Mouse (Mus musculus) gonadal fat pad, adult 2 months (tissue): ENCODE data around the gene 4930550C14Rik. TPM values are rescaled to one million over a fixed set of nuclear protein-coding genes. Genes with fewer than 3 reads are reported as not detected.

Source experiments
- DNase-seq: peaks from one replicate; pipeline ENCODE4 v3.0.0-alpha.2; 2012; ENCODE audit warnings: low read depth
- polyA plus RNA-seq: library from polyadenylated mRNA; depleted of rRNA; stranded (reverse); fragments of >200 nt; gene quantifications from 2 replicates; pipeline ENCODE4 v1.2.3, GENCODE M21; 2012; rRNA removed

Gene 4930550C14Rik
- polyA plus RNA-seq, 1 experiment: 0.28 TPM

DNA sequence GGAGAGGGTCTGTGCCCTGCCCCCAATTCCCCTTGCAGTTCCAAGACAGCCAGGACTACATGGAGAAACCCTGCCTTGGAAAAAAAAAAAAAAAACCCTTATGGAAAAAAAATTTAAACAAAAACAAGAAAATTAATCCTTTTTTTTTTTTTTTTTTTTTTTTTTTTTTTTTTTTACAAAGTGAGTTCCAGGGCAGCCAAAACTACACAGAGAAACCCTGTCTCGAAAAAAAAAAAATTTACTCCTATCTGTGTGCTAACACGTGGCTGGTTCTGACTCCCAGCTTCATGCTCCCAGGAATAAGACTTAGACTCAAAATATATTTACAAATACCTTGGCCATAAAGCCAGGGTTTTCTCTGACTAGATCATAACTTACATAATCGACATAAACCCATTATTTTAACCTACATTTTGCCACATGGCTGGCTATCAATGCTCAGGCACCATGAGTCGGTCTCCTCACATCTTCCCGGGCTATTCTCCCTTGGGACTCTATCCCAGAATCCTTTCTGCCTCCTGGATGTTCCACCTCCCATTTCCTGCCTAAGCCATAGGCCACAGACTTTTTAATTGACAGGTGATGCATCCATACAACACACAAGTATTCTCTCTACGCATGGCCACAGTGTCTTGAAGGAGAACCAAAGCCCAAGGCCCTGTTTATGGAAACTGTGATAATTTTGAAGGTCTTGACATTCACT lies 2.1 kb downstream of the 4930550C14Rik start:
- no peak for DNase-seq

DNA sequence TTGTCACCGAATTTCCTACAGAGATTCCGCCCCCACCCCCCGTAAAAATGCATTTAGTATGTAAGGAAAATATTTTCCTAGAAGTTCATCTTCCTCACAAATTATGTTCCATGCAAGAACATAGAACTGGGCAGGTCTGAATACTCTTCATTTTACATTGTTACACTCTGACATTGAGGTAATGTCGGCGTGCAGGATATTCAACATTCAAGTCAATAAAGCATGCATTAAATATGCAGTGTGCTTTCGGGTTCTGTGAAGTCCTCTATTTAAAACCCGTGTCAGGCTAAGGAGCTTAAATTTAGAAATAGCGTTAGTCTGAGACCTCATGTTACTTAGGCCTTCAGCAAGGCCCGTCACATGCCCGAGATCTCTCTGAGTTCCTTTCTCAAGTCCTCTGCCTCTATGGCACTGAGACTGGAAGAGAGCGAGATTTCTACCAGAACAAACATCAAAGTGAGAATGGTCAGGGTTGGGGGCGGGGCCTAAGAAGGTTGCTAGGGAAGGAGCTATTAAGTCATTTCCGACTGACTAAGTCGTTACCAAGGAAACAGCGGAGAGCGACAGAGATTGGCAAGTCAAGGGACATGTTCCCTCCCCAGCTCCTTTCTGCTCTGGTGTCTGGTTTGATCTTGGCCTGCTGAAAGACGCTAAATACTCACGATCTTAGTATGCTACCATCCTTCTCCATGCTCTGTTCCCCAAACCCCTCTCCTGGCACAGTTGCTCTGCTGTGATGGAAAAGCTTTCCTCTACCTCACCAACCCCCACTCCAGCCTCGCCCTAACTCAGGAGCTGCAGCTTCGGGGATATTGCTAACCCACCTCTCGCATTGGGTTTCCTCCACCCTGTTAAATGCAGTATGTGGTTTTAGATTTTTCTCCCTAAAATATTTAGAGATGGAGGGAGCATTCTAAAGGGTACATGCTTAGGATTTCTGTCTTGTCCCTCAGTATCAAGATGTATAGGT lies 2.9 kb downstream of the 4930550C14Rik start:
- DNase-seq: no peak

DNA sequence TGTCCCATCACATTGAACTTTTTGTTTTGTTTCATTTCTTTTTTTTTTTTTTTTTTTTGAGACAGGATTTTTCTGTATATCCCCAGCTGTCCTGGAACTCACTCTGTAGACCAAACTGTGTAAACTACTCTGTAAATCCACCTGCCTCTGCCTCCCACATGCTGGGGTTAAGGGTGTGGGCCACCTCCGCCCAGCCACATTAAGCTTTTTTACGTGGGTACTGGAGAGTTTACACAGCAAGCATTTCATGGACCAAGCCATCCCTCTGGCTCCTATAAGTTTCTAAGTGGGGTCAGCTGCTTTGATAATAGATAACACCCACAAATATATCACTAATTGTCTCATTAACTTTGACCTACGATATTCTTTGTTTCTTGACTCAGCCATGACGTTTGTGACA lies 6.4 kb downstream of the 4930550C14Rik start:
- DNase-seq: no peak

DNA sequence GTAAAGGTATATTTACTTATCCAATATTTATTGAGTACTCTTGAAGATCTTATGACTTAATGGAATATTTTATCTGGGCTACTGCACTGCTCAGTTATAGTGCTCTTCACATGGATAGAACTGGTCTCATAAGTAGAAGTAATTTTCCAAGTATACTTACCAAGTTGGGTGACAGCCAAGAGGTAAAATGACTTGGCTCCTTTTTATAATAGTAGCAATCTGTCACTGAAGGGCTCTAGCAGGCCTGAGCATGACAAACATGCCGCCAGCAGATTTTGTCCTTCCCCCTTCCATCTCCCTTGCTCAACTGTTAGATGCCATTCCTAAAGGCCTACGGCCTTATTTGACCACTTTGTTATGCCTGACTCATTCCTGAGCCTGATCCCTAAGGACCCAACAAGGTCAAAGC lies 6.8 kb downstream of the 4930550C14Rik start:
- DNase-seq: no peak

DNA sequence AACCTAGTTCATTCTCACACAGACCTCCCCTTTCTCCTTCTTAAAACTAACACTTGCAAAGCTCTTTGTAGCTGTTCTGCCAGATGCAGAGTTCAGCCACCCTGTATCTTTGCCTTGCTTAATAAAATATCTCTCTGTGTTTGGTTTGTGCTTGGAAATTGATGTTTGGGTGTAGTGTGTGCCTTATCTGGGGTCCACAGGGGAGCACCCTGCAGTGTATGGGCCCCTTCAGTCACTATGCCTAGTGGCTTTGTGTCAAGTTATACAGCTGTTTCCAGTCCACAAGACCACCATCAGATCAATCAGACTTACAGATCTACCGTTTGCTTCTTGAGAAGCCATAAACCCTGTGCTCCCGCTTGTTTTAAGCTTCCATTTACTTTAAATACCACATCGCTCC lies 7.3 kb downstream of the 4930550C14Rik start:
- DNase-seq: no peak

DNA sequence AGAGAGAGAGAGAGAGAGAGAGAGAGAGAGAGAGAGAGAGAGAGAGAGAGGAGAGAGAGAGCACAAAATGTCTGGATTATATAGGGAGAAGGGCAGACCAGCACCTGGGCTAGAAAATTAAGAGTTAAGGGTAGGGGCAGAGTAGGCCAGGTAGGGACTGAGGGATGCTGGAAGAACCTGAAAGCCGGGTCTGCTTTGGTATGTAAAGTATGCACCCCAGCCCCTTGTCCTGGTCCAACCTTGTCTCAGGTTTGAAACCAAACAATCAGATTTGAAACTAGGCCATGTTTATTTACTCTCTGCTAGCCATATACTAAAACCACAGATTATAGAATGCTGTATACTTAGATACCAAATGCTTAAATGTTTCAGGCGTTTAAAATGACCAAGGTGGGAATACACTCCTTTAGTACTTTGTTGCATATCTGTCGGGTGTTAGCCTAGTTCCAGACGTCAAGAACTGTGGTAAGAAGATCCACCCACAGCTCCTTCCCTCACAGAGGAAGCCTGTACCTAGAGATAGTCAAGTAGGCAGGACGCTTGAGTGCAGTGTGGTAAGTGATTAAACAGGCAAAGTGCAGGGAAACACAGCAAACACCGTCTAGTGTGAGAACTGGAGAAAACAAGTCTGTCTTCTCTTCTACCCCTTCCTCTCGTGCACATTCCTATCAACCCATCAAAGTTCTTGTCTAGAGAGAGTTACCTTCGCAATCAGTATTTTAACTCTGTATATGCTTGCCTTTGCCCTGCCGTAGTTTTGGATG lies 20.2 kb downstream of the 4930550C14Rik start:
- no peak for DNase-seq

DNA sequence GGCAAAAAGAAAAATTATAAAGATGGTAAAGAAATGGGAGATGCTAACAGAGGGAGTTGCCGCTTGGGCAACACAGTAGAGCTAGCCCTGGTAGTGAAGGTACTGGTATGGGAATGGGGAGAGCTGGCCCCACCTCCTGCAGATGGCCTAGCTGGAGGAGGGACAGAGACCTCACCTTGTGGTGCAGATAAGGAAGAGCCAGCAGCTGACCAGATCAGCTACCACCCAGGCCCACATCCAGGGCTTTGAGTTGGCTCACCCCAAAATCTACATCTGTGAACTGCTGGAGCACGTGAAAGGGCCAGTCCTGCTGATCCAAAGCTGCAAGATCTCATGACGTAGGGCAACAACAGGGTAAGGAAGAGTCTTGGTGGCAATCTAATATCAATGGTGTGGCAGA lies 24.6 kb downstream of the 4930550C14Rik start:
- no peak for DNase-seq

DNA sequence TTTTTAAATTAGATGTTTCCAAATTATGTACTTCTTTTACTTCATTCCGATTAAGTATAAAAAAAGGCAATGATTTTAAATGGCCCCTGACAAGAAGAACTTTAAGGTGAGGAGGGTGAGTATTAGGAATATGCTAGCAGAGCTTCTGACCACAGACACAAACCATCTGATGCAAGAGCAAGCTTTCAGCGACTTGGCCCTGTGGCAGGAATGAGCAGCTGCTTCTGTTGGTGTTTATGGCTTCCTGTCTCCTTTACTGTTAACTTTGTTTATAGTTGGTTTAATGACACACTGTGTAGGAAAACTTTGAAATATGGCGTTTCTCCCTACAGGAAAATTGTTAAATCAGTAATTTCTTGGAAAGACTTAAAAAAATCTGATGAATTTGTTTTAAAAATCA lies 25.5 kb downstream of the 4930550C14Rik start:
- DNase-seq: no peak

DNA sequence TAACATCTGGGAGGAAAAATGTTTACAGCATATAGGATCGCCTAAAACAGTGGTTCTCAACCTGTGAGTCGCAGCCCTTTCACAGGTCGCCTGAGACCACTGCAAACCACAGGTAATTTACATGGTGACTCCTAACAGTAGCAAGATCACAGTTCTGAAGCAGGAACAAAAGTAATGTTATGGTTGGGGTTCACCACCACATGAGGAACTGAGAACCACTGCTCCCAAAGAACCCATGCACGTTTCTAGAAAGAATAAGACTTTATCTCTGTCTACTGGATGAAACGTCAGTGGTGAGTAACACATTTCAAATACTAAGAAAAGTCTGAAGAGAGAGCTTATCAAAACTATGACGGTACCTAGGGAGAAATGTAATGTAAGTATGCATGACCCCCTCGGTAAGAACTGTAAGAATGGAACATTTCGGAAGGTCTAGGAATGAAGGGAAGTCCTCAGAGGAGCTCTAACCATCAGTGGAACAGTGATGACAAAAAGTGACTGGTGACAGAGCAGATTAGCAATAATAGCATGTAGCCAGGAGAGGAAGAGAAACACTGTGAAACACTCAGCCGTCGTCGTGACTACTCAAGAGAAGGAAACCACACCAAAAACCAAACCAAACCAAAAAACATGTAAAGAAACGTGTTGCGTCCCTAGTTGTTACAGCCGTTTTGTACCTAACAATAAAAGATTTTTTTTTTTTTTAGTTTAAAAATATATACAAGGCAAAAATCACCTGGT lies 33.9 kb downstream of the 4930550C14Rik start:
- DNase-seq: no peak

DNA sequence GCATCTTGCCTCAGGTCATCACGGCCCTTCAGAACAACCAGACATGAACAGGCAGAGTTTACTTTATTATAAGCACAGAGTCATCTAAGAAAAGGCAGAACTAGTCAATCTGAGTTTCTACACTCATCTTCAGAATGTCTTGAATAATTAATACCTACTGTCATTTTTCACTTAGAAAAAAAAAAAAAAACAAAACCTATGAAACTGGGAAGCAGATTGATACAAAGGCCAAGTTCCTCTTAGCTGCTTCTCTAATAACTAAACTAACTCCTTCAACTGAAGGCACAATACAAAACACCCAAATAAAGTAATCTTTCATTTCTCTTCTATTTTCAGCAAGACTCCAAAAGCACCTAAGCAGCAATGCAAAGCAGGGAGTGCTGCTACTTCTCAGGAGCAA lies 48.5 kb downstream of the 4930550C14Rik start:
- DNase-seq: no peak

DNA sequence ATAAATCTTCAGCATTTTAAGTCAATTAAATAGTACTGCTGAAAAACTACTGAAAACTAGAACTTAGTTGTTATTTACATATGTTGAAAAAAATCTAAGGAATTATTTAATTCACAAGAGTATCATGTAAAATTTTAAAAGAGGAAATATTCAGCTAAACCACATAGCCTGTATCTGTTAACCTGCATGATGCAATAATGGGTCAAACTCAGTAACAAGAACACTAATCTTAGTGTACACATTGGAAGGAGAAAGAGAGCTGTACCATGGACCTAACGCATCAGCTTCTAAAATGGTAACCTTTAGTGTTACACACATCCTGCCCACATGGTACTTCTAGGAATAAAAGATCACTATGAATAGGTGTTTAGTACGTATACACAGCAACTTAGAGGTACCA lies 49.9 kb downstream of the 4930550C14Rik start:
- DNase-seq: no peak

DNA sequence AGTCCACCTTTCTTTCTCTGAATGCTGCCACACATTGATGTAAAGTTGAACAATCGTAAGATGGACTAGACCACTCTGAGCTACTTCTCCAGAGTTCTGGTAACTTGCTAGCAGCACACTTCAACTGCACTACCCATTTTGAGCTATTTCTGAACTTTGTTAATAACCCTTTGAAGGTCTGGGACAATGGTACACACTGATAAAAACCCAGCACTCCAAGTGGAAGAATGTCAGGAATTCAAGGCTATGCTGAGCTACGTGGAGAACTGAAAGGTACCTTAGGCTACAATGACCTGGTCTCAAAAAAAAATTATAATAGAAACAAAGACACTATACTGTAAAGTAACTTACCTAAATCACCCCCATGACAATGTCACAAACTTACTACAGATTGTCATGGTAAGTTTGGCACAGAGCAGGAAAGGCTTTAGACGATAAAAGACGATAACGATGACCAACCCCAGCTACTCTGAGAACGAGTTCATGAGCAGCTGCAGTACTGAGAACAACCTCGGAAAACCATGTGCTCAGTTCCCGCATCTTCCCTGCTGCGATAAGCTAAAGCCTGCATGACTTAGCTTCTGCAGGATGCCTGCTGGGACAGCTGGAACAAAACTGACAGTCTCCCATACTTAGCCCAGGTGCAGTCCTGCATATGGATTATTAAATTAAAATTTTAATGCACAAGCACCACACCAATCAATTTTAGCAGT lies 70.8 kb downstream of the 4930550C14Rik start:
- no peak for DNase-seq

Other genes starting within 250 kb of the 4930550C14Rik start
- gene Ddx10, start 154.3 kb upstream of the 4930550C14Rik start, polyA plus RNA-seq: 2.3 and 2.6 TPM in 2 replicates
- 0.92 and 1.7 TPM in 2 replicates for gene Exph5, start 100.7 kb upstream of the 4930550C14Rik start, polyA plus RNA-seq
- gene Kdelc2, start 18.3 kb upstream of the 4930550C14Rik start, polyA plus RNA-seq: 5.8 and 8.4 TPM in 2 replicates
- 2.2 and 3.2 TPM in 2 replicates for gene Atm, start 134.4 kb downstream of the 4930550C14Rik start, polyA plus RNA-seq
- gene Npat, start 134.7 kb downstream of the 4930550C14Rik start, polyA plus RNA-seq: 2.9 and 6.2 TPM in 2 replicates
- 44.8 and 49.2 TPM in 2 replicates for gene Acat1, start 208.1 kb downstream of the 4930550C14Rik start, polyA plus RNA-seq